Mouse (Mus musculus): ENCODE measurements around the gene Tmem30c. TPM values are rescaled to one million over a fixed set of nuclear protein-coding genes. Genes with fewer than 3 reads are reported as not detected.

Tmem30c gene
- polyA plus RNA-seq, 1 experiment from 2014 or later: not detected

- Histone ChIP-seq H3K36me3 (ENCODE audit: insufficient read depth, low read length) (no peaks in the 10 kb centered on the region), H3K9ac (replicated peaks; ENCODE audit: low read length) (no peak overlapping the region), H3K4me1 (ENCODE audit: insufficient read depth, low read length) (no peaks in the 10 kb centered on the region), H3K27me3 (ENCODE audit: insufficient read depth, low read length) (no peaks in the 10 kb centered on the region), H3K9me3 (ENCODE audit: low read length) (peaks cover 9% of the 10 kb centered on the region; the same call in 1 of the 2 replicates), H3K27ac (ENCODE audit: low read length) (no peak overlapping the region), H3K4me2 (replicated peaks; ENCODE audit: low read depth, low read length) (no peak overlapping the region), H3K4me3 (ENCODE audit: low read length) (no peak overlapping the region)
- ATAC-seq (ENCODE audit: low FRiP score, low TSS enrichment): no peak
- 87% methylated on average over 14 of the region's 14 CpGs for WGBS
Measured at GRCm38 (mm10) chr16:57268058-57268841, 24.4 kb downstream of the Tmem30c start.

DNA sequence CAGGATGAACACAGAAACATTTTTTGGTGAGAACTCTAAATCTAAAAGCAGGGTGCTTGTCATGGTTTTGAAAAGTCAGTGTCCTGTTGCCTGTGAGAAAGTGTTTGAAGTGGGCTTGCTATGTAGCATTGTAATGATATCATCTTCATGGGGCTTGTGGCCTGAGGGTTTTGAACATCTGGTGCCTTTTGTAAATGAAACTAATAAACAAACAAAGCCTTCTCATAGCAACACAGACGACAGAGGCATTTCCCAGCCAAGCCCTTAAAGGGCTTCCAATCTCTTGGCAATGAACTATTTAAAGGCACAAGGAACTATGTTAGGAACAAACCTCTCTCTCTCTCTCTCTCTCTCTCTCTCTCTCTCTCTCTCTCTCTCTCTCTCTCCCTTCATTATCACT, 25.6 kb downstream of the Tmem30c start:
- Histone ChIP-seq H3K27me3 (ENCODE audit: insufficient read depth, low read length) (no peaks in the 10 kb centered on the region), H3K27ac (ENCODE audit: low read length) (no peak overlapping the region)
- ATAC-seq (ENCODE audit: low FRiP score, low TSS enrichment): no peak

GRCm38 (mm10) chr16:57260152-57260551, 32.5 kb downstream of the Tmem30c start:
- 88% methylated on average over 10 of the region's 10 CpGs for WGBS
- Histone ChIP-seq H3K4me3 (ENCODE audit: low read length) (no peak overlapping the region), H3K27me3 (ENCODE audit: insufficient read depth, low read length) (no peaks in the 10 kb centered on the region)

More for the DNA sequence above, 25.6 kb downstream of the Tmem30c start:
- H3K36me3 ChIP-seq (ENCODE audit: insufficient read depth, low read length): no peaks in the 10 kb centered on the region
- H3K4me2 ChIP-seq (replicated peaks; ENCODE audit: low read depth, low read length): no peak overlapping the region
- no peaks in the 10 kb centered on the region for H3K4me1 ChIP-seq (ENCODE audit: insufficient read depth, low read length)
- no peak overlapping the region for H3K9ac ChIP-seq (replicated peaks; ENCODE audit: low read length)
- WGBS: 21% methylated on average over 1 of the region's 1 CpGs
- peaks cover 9% of the 10 kb centered on the region; the same call in 1 of the 2 replicates for H3K9me3 ChIP-seq (ENCODE audit: low read length)
- H3K4me3 ChIP-seq (ENCODE audit: low read length): no peak overlapping the region

DNA sequence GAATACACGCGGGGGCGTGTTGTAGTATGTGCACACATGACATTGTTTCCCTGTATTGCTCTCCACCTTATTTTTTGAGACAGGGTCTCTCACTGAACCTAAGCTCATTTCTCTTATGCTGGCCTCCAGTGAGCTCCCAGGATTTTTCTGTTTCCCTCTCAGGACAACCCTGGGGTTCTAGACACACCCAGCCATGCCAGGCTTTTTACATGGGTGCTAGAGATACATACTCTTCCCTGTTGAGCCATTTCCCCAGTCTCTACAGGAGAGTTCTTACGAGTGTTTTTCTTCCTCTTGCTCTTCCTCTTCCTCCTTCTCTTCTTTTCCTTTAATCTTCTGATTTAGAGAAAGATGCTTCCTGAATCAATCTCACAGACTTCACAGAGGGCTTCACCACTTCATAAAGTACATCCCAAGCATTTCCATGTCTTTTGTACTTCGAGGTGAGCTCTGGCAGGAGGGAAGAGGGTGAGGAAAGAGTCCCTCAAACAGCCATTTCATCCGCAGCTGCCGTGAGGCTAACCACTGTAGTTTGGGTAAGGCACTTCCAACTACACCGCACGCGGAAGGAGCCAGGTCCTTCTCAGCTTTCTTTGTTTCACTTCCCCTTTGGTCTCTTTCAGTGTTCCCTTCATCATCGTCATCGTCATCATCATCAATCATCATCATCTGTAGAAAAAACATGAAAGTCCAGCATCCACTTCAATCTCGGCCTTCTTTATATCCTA, 33.1 kb downstream of the Tmem30c start:
- no peak overlapping the region for H3K27ac ChIP-seq (ENCODE audit: low read length)
- 88% methylated on average over 13 of the region's 13 CpGs for WGBS
- no peaks in the 10 kb centered on the region for H3K36me3 ChIP-seq (ENCODE audit: insufficient read depth, low read length)
- no peak overlapping the region for H3K4me2 ChIP-seq (replicated peaks; ENCODE audit: low read depth, low read length)
- ATAC-seq (ENCODE audit: low FRiP score, low TSS enrichment): no peak
- no peaks in the 10 kb centered on the region for H3K27me3 ChIP-seq (ENCODE audit: insufficient read depth, low read length)
- no peaks in the 10 kb centered on the region for H3K4me1 ChIP-seq (ENCODE audit: insufficient read depth, low read length)
- no peak overlapping the region for H3K9ac ChIP-seq (replicated peaks; ENCODE audit: low read length)
- peaks cover 3% of the 10 kb centered on the region; the same call in 1 of the 2 replicates for H3K9me3 ChIP-seq (ENCODE audit: low read length)
- no peak overlapping the region for H3K4me3 ChIP-seq (ENCODE audit: low read length)

More at GRCm38 (mm10) chr16:57260152-57260551, 32.5 kb downstream of the Tmem30c start:
- no peak overlapping the region for H3K27ac ChIP-seq (ENCODE audit: low read length)
- no peak overlapping the region for H3K9ac ChIP-seq (replicated peaks; ENCODE audit: low read length)
- H3K36me3 ChIP-seq (ENCODE audit: insufficient read depth, low read length): no peaks in the 10 kb centered on the region
- no peak overlapping the region for H3K4me2 ChIP-seq (replicated peaks; ENCODE audit: low read depth, low read length)
- H3K4me1 ChIP-seq (ENCODE audit: insufficient read depth, low read length): no peaks in the 10 kb centered on the region
- peaks cover 8% of the 10 kb centered on the region; the same call in 1 of the 2 replicates for H3K9me3 ChIP-seq (ENCODE audit: low read length)
- ATAC-seq (ENCODE audit: low FRiP score, low TSS enrichment): no peak

- H3K4me2 ChIP-seq (replicated peaks; ENCODE audit: low read depth, low read length): no peak overlapping the region
Measured at GRCm38 (mm10) chr16:57251589-57252421, 40.9 kb downstream of the Tmem30c start.

GRCm38 (mm10) chr16:57250991-57251390, 41.7 kb downstream of the Tmem30c start:
- peak overlapping the region; percentile 90 for H3K27ac ChIP-seq (ENCODE audit: low read length)
- H3K9ac ChIP-seq (replicated peaks; ENCODE audit: low read length): no peak overlapping the region
- peaks cover 6% of the 10 kb centered on the region; the same call in 1 of the 2 replicates for H3K4me1 ChIP-seq (ENCODE audit: insufficient read depth, low read length)
- no peak overlapping the region for H3K4me2 ChIP-seq (replicated peaks; ENCODE audit: low read depth, low read length)
- WGBS: 91% methylated on average over 4 of the region's 4 CpGs
- H3K9me3 ChIP-seq (ENCODE audit: low read length): 0 out of 2 replicates have a peak, but pooled peaks cover 4% of the 10 kb centered on the region
- no peaks in the 10 kb centered on the region for H3K36me3 ChIP-seq (ENCODE audit: insufficient read depth, low read length)
- no peak for ATAC-seq (ENCODE audit: low FRiP score, low TSS enrichment)
- H3K27me3 ChIP-seq (ENCODE audit: insufficient read depth, low read length): no peaks in the 10 kb centered on the region
- no peak overlapping the region for H3K4me3 ChIP-seq (ENCODE audit: low read length)

More at GRCm38 (mm10) chr16:57251589-57252421, 40.9 kb downstream of the Tmem30c start:
- Histone ChIP-seq H3K4me1 (ENCODE audit: insufficient read depth, low read length) (peaks cover 6% of the 10 kb centered on the region; the same call in 1 of the 2 replicates), H3K36me3 (ENCODE audit: insufficient read depth, low read length) (no peaks in the 10 kb centered on the region), H3K4me3 (ENCODE audit: low read length) (no peak overlapping the region), H3K27ac (ENCODE audit: low read length) (peak overlapping the region; percentile 90), H3K9me3 (ENCODE audit: low read length) (0 out of 2 replicates have a peak, but pooled peaks cover 4% of the 10 kb centered on the region), H3K9ac (replicated peaks; ENCODE audit: low read length) (no peak overlapping the region), H3K27me3 (ENCODE audit: insufficient read depth, low read length) (no peaks in the 10 kb centered on the region)
- ATAC-seq (ENCODE audit: low FRiP score, low TSS enrichment): peak; percentile 77
- WGBS: 31% methylated on average over 7 of the region's 7 CpGs

- Histone ChIP-seq H3K4me1 (ENCODE audit: insufficient read depth, low read length) (peaks cover 6% of the 10 kb centered on the region; the same call in 1 of the 2 replicates), H3K9me3 (ENCODE audit: low read length) (0 out of 2 replicates have a peak, but pooled peaks cover 4% of the 10 kb centered on the region), H3K27ac (ENCODE audit: low read length) (no peak overlapping the region), H3K4me3 (ENCODE audit: low read length) (no peak overlapping the region), H3K9ac (replicated peaks; ENCODE audit: low read length) (no peak overlapping the region), H3K36me3 (ENCODE audit: insufficient read depth, low read length) (no peaks in the 10 kb centered on the region), H3K4me2 (replicated peaks; ENCODE audit: low read depth, low read length) (no peak overlapping the region), H3K27me3 (ENCODE audit: insufficient read depth, low read length) (no peaks in the 10 kb centered on the region)
- ATAC-seq (ENCODE audit: low FRiP score, low TSS enrichment): no peak
- 95% methylated on average over 4 of the region's 4 CpGs for WGBS
Measured at GRCm38 (mm10) chr16:57247464-57247863, 45.2 kb downstream of the Tmem30c start.

DNA sequence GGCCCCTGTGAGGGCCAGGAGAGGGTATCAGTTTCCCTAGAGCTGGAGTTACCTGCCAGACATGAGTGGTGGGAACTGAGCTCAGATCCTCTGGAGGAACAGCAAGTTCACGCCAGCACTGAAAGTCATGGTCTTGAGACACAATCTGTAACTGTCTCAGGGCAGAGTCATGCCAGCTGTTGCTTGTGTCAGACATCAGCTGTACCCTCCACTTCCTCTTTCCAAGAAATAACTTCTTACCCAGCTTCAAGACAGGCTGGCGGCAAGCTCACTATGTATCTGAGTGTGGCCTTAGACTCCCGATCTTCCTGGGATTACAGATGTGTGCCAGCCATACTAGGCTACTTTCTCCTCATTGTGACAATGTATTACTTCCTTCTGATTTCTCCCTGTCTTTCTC, 46.1 kb downstream of the Tmem30c start:
- H3K9ac ChIP-seq (replicated peaks; ENCODE audit: low read length): no peak overlapping the region
- no peaks in the 10 kb centered on the region for H3K27me3 ChIP-seq (ENCODE audit: insufficient read depth, low read length)
- no peaks in the 10 kb centered on the region for H3K36me3 ChIP-seq (ENCODE audit: insufficient read depth, low read length)
- no peak overlapping the region for H3K4me3 ChIP-seq (ENCODE audit: low read length)
- no peak for ATAC-seq (ENCODE audit: low FRiP score, low TSS enrichment)
- 78% methylated on average over 3 of the region's 3 CpGs for WGBS
- H3K9me3 ChIP-seq (ENCODE audit: low read length): 0 out of 2 replicates have a peak, but pooled peaks cover 4% of the 10 kb centered on the region
- no peak overlapping the region for H3K27ac ChIP-seq (ENCODE audit: low read length)
- H3K4me2 ChIP-seq (replicated peaks; ENCODE audit: low read depth, low read length): no peak overlapping the region
- H3K4me1 ChIP-seq (ENCODE audit: insufficient read depth, low read length): peaks cover 6% of the 10 kb centered on the region; the same call in 1 of the 2 replicates

- Histone ChIP-seq H3K9ac (replicated peaks; ENCODE audit: low read length) (no peak overlapping the region), H3K4me3 (ENCODE audit: low read length) (no peak overlapping the region), H3K27ac (ENCODE audit: low read length) (no peak overlapping the region), H3K36me3 (ENCODE audit: insufficient read depth, low read length) (no peaks in the 10 kb centered on the region), H3K9me3 (ENCODE audit: low read length) (no peaks in the 10 kb centered on the region), H3K4me2 (replicated peaks; ENCODE audit: low read depth, low read length) (no peak overlapping the region), H3K27me3 (ENCODE audit: insufficient read depth, low read length) (no peaks in the 10 kb centered on the region), H3K4me1 (ENCODE audit: insufficient read depth, low read length) (no peaks in the 10 kb centered on the region)
- 13% methylated on average over 6 of the region's 6 CpGs for WGBS
- ATAC-seq (ENCODE audit: low FRiP score, low TSS enrichment): peak; percentile 84
Measured at GRCm38 (mm10) chr16:57243858-57244248, 48.8 kb downstream of the Tmem30c start.
